Mouse (Mus musculus): ENCODE results near the gene Ppa1. TPM values are rescaled to one million over a fixed set of nuclear protein-coding genes. Genes with fewer than 3 reads are reported as not detected.
"Not testable (repeated sequence)": the region's sequence is repeated elsewhere in the genome, so short reads cannot be mapped to it uniquely, and the experiment has no call there.

The Ppa1 gene
- 310 and 362 TPM in 2 replicates for polyA plus RNA-seq (2016; fragmentation: Nextera tagmentation; extraction: Ambion mirVana)

- no peaks in the 10 kb centered on the region for H3K9me3 ChIP-seq (replicated peaks)
- H3K4me3 ChIP-seq: peak within 1 kb of the TSS; percentile 92
- H3K36me3 ChIP-seq: peaks cover 27% of the 10 kb centered on the region
- 3% methylated on average over 50 of the region's 50 CpGs for WGBS
- H3K27ac ChIP-seq (replicated peaks): peak within 1 kb of the TSS; percentile 93
- DNase-seq (ENCODE audit: low spot score): peak; percentile 92
- peaks cover 24% of the 10 kb centered on the region for H3K4me1 ChIP-seq
- no peaks in the 10 kb centered on the region for H3K27me3 ChIP-seq (ENCODE audit: low read depth, poor library complexity, severe bottlenecking)
Measured at GRCm38 (mm10) chr10:61647790-61648736, at the start of gene Ppa1. Gene Ppa1 (plus strand): TSS chr10:61648552.

- Histone ChIP-seq H3K27me3 (ENCODE audit: low read depth, poor library complexity, severe bottlenecking) (peaks cover 51% of the 10 kb centered on the region), H3K4me1 (peaks cover 19% of the 10 kb centered on the region), H3K9me3 (replicated peaks) (no peaks in the 10 kb centered on the region), H3K36me3 (no peaks in the 10 kb centered on the region), H3K4me3 (no peak overlapping the region), H3K27ac (replicated peaks) (no peak overlapping the region)
- WGBS: 60% methylated on average over 9 of the region's 9 CpGs
- no peak for DNase-seq (ENCODE audit: low spot score)
Measured at GRCm38 (mm10) chr10:61599556-61600114, 48.7 kb upstream of the Ppa1 start.

- DNase-seq (ENCODE audit: low spot score): peak; percentile 71
- Histone ChIP-seq H3K27me3 (ENCODE audit: low read depth, poor library complexity, severe bottlenecking) (peaks cover 26% of the 10 kb centered on the region), H3K9me3 (replicated peaks) (no peaks in the 10 kb centered on the region), H3K27ac (replicated peaks) (no peak overlapping the region), H3K4me1 (peaks cover 9% of the 10 kb centered on the region), H3K4me3 (peak overlapping the region; percentile 30), H3K36me3 (no peaks in the 10 kb centered on the region)
- 14% methylated on average over 14 of the region's 14 CpGs for WGBS
Measured at GRCm38 (mm10) chr10:61602283-61603033, 45.9 kb upstream of the Ppa1 start.

GRCm38 (mm10) chr10:61604376-61605065 lies 43.8 kb upstream of the Ppa1 start:
- DNase-seq (ENCODE audit: low spot score): no peak
- Histone ChIP-seq H3K9me3 (replicated peaks) (no peaks in the 10 kb centered on the region), H3K4me1 (peaks cover 6% of the 10 kb centered on the region), H3K27me3 (ENCODE audit: low read depth, poor library complexity, severe bottlenecking) (peaks cover 14% of the 10 kb centered on the region), H3K27ac (replicated peaks) (no peak overlapping the region), H3K36me3 (no peaks in the 10 kb centered on the region), H3K4me3 (no peak overlapping the region)
- WGBS: 79% methylated on average over 10 of the region's 10 CpGs

GRCm38 (mm10) chr10:61605381-61605780 lies 43.0 kb upstream of the Ppa1 start:
- not testable (repeated sequence) for H3K36me3 ChIP-seq; H3K27ac ChIP-seq (replicated peaks); DNase-seq (ENCODE audit: low spot score); H3K4me3 ChIP-seq; H3K9me3 ChIP-seq (replicated peaks); H3K4me1 ChIP-seq
- H3K27me3 ChIP-seq (ENCODE audit: low read depth, poor library complexity, severe bottlenecking): peaks cover 14% of the 10 kb centered on the region
- 75% methylated on average over 11 of the region's 11 CpGs for WGBS

GRCm38 (mm10) chr10:61605851-61606250 lies 42.5 kb upstream of the Ppa1 start:
- no peak overlapping the region for H3K4me3 ChIP-seq
- H3K4me1 ChIP-seq: peaks cover 8% of the 10 kb centered on the region; the same call in 1 of the 2 replicates
- H3K27ac ChIP-seq (replicated peaks): no peak overlapping the region
- no peaks in the 10 kb centered on the region for H3K36me3 ChIP-seq
- H3K9me3 ChIP-seq (replicated peaks): no peaks in the 10 kb centered on the region
- H3K27me3 ChIP-seq (ENCODE audit: low read depth, poor library complexity, severe bottlenecking): peaks cover 14% of the 10 kb centered on the region
- 18% methylated on average over 8 of the region's 8 CpGs for WGBS
- peak; percentile 68 for DNase-seq (ENCODE audit: low spot score)

GRCm38 (mm10) chr10:61608233-61608632 lies 40.1 kb upstream of the Ppa1 start:
- Histone ChIP-seq H3K4me3 (no peak overlapping the region), H3K27me3 (ENCODE audit: low read depth, poor library complexity, severe bottlenecking) (peaks cover 14% of the 10 kb centered on the region), H3K36me3 (no peaks in the 10 kb centered on the region), H3K27ac (replicated peaks) (no peak overlapping the region), H3K4me1 (peaks cover 4% of the 10 kb centered on the region; the same call in 1 of the 2 replicates), H3K9me3 (replicated peaks) (no peaks in the 10 kb centered on the region)
- no peak for DNase-seq (ENCODE audit: low spot score)

GRCm38 (mm10) chr10:61610650-61611235 lies 37.6 kb upstream of the Ppa1 start:
- no peaks in the 10 kb centered on the region for H3K27me3 ChIP-seq (ENCODE audit: low read depth, poor library complexity, severe bottlenecking)
- H3K27ac ChIP-seq (replicated peaks): no peak overlapping the region
- no peaks in the 10 kb centered on the region for H3K9me3 ChIP-seq (replicated peaks)
- no peaks in the 10 kb centered on the region for H3K36me3 ChIP-seq
- no peak for DNase-seq (ENCODE audit: low spot score)
- WGBS: 76% methylated on average over 8 of the region's 8 CpGs
- no peak overlapping the region for H3K4me3 ChIP-seq
- peaks cover 4% of the 10 kb centered on the region; the same call in 1 of the 2 replicates for H3K4me1 ChIP-seq

GRCm38 (mm10) chr10:61614311-61614710 lies 34.0 kb upstream of the Ppa1 start:
- Histone ChIP-seq H3K4me1 (peaks cover 4% of the 10 kb centered on the region; the same call in 1 of the 2 replicates), H3K4me3 (no peak overlapping the region), H3K9me3 (replicated peaks) (peaks cover 6% of the 10 kb centered on the region; the same call in 1 of the 2 replicates), H3K27ac (replicated peaks) (no peak overlapping the region), H3K36me3 (no peaks in the 10 kb centered on the region), H3K27me3 (ENCODE audit: low read depth, poor library complexity, severe bottlenecking) (no peaks in the 10 kb centered on the region)
- 89% methylated on average over 7 of the region's 7 CpGs for WGBS
- no peak for DNase-seq (ENCODE audit: low spot score)

GRCm38 (mm10) chr10:61618528-61618927 lies 29.8 kb upstream of the Ppa1 start:
- no peak overlapping the region for H3K4me3 ChIP-seq
- peaks cover 7% of the 10 kb centered on the region for H3K27me3 ChIP-seq (ENCODE audit: low read depth, poor library complexity, severe bottlenecking)
- WGBS: 80% methylated on average over 2 of the region's 2 CpGs
- H3K36me3 ChIP-seq: no peaks in the 10 kb centered on the region
- H3K4me1 ChIP-seq: no peaks in the 10 kb centered on the region
- no peak overlapping the region for H3K27ac ChIP-seq (replicated peaks)
- DNase-seq (ENCODE audit: low spot score): no peak
- H3K9me3 ChIP-seq (replicated peaks): peaks cover 6% of the 10 kb centered on the region; the same call in 1 of the 2 replicates

- Histone ChIP-seq H3K4me1 (peaks cover 16% of the 10 kb centered on the region), H3K4me3 (no peak overlapping the region), H3K27ac (replicated peaks) (no peak overlapping the region), H3K36me3 (no peaks in the 10 kb centered on the region), H3K27me3 (ENCODE audit: low read depth, poor library complexity, severe bottlenecking) (peaks cover 38% of the 10 kb centered on the region), H3K9me3 (replicated peaks) (peaks cover 6% of the 10 kb centered on the region; the same call in 1 of the 2 replicates)
- 73% methylated on average over 9 of the region's 9 CpGs for WGBS
- no peak for DNase-seq (ENCODE audit: low spot score)
Measured at GRCm38 (mm10) chr10:61621681-61622080, 26.7 kb upstream of the Ppa1 start.

- DNase-seq (ENCODE audit: low spot score); H3K9me3 ChIP-seq (replicated peaks); H3K36me3 ChIP-seq; H3K4me3 ChIP-seq; H3K27ac ChIP-seq (replicated peaks): not testable (repeated sequence)
- WGBS: 82% methylated on average over 3 of the region's 3 CpGs
- Histone ChIP-seq H3K27me3 (ENCODE audit: low read depth, poor library complexity, severe bottlenecking) (peaks cover 51% of the 10 kb centered on the region), H3K4me1 (peaks cover 24% of the 10 kb centered on the region)
Measured at GRCm38 (mm10) chr10:61623874-61624273, 24.5 kb upstream of the Ppa1 start.
